ENCODE assay signal across 1 mouse cellular context in the genomic region with DNA sequence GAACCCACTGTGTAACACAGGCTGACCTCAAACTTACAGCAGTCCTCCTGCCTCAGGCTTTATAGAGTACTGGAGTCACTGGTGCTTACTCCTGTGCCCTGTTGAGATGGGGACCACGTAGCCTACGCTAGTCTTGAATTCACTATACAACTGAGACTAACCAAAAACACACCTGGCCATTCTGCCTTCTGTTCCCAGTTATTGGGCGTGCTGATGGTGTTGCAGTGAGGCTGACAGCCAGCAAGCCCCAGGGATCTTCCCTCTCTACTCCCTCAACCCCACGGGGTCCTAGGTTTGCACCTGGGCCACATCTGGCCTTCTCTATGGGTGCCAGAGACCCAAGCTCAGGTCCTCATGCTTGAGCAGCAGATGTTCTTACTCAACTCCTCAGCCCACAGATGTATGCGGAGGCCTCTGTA.
A peak's percentile ranks its signal among the peaks of the same experiment; 100 is the strongest.
TF ChIP-seq lines count a peak whose summit lies in the region.

No protein-coding gene starts in this region.

TF ChIP-seq in CH12.LX, 34 proteins besides CTCF, POLR2A, EP300 and RAD21 (continued from another document):
- TF ChIP-seq ZC3H11A (IDR thresholded peaks at IDR 0.05; ENCODE audit: low read depth, low read length) = no peak
- no peak for TF ChIP-seq MAZ (IDR thresholded peaks at IDR 0.05; ENCODE audit: low read depth, low read length)
- TF ChIP-seq GABPA (IDR thresholded peaks at IDR 0.05; ENCODE audit: insufficient replicate concordance, low read depth, low read length) = no peak
- no peak for TF ChIP-seq ELF1 (IDR thresholded peaks at IDR 0.05; ENCODE audit: low read depth, low read length)
- TF ChIP-seq MXI1 (IDR thresholded peaks at IDR 0.05; ENCODE audit: low read depth, low read length) = no peak
- no peak for TF ChIP-seq KAT2A (IDR thresholded peaks at IDR 0.05; ENCODE audit: insufficient replicate concordance, low read length)
- no peak for TF ChIP-seq ZNF384 (IDR thresholded peaks at IDR 0.05; ENCODE audit: low read depth, low read length)
- TF ChIP-seq E2F4 (IDR thresholded peaks at IDR 0.05; ENCODE audit: insufficient replicate concordance, low read depth, low read length) = no peak
- TF ChIP-seq PAX5 (IDR thresholded peaks at IDR 0.05; ENCODE audit: low read length) = no peak
- TF ChIP-seq TCF12 (IDR thresholded peaks at IDR 0.05; ENCODE audit: low read depth, low read length) = peak; percentile 97
- no peak for TF ChIP-seq JUND (conservative IDR thresholded peaks at IDR 0.05; ENCODE audit: low read depth, low read length)
- TF ChIP-seq MAFK (IDR thresholded peaks at IDR 0.05; ENCODE audit: insufficient replicate concordance, low read length) = no peak
- peak; percentile 18 for TF ChIP-seq MEF2A (IDR thresholded peaks at IDR 0.05; ENCODE audit: borderline replicate concordance, low read depth, low read length)
- TF ChIP-seq SMC3 (IDR thresholded peaks at IDR 0.05; ENCODE audit: low read depth, low read length) = no peak
- TF ChIP-seq CHD1 (IDR thresholded peaks at IDR 0.05; ENCODE audit: low read depth, low read length) = no peak
- peak; percentile 74; the same call in 1 of the 2 replicates for TF ChIP-seq UBTF (IDR thresholded peaks at IDR 0.05; ENCODE audit: low read depth, low read length)
